Mouse (Mus musculus) retina, embryonic 14.5 days (tissue): ENCODE results near the gene Tmem50b.

ENCODE experiments used
- DNase-seq: peaks from one replicate; pipeline ENCODE4 v3.0.0-alpha.2; 2015; ENCODE audit warnings: low spot score

Tmem50b gene

DNA sequence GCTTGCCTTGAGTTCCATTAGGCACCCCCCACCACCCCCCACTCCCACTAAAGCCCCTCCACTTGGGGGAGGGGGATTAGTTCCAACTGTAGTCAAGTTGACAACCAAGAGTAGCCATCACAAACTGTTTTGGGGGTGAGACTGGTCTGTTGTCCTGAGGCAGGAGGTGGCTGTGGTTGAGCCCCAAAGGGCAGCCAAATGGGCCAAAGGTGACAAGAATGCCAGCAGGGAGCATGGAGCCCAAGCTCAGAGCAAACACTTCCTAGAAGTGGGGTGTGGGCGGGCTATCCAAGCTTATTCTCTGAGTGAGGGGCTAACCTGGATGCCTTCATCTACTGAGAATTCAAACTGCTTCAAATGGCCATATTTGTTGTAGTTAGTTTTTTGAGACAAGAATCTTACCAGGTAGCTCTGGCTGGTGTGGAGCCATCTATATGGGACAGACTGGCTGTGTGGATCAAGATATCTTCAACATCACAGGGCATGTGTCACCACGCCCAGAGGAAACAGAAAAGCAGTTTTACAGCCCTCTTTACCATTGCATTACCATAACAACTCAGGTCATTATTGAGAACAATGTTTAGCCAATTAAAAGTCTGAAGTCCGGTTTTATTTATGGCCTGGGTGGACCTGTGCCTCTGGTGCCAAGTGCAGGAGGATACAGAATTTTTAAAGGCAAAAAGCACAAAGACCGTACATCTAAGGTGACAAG, 32.9 kb downstream of the Tmem50b start:
- no peak for DNase-seq

DNA sequence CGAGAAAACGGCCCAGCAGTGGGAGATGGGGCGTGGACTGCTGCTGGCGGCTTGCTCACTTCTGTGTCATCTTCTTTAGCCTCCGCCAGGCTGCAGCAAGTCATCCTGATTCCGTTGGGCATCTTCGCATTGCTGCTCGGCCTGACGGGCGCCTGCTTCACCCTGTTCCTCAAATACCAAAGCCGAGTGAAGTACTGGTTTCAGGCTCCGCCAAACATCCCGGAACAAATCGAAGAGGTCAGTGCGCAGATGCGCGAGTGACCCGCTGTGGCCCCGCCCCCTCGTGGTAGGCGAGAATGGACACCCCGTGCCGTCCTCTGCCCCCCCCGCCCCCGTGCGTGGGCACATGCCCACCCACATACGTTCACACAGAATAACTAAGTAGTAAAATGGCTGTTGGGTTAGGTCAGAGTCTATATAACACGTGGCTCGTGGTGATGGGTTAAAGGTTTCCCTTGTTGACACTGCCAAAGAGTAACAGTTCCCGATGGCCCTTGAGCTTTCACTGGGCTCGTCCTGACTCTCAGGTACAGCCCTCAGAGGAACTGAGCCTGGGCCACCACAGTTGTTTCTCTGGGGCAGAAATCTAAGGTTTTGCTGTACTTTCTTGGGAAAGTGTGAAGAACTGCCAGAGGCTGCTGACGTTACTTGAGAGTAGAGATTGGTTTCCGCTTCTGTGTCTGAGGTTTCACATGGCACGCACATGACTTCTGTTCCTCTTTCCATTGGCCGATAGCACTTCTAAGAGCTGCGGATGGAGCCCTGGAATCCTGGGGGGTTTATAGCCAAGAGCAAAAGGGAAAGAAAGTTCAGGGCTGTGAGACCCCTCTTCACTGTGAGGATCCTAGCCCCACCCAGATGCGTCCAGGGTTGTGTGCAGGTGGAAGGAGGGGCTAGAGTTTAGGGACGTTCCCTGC, 35.8 kb downstream of the Tmem50b start:
- DNase-seq, result no peak

DNA sequence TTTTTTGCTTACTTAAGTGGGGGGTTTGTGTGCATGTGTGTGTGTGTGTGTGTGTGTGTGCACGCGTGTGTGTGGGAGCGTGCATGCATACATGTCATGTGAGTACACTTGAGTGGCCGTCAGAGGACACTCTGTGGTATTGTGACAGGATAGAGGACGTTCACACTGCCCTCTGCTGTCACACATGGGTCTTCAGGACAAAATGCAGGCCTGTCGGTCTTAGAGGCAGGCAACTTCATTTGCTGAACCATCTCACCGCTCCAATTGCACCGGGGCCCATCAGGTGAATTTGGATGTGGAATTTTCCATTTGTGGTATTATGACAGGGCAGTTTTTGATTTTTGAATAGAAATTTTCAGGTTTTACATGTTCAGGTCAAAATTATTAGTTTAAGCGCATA, 36.5 kb downstream of the Tmem50b start:
- DNase-seq, result peak; percentile 68

DNA sequence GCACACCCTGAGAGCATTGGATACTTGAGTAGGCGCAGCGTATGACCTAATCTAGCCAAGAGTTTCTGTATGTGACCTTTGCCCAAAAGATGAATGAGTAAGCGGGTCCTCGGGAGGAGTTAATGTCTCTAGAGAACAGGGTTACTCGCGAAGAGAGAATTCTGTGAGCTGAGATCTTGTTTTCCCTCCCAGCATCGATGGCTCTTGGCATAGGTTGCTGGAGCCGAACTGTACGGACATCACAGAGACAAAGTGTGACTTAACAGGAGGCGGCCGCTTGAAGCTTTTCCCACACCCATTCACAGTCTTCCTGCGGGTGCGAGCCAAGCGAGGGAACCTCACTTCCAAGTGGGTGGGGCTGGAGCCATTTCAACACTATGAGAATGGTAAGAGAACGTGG, 39.9 kb downstream of the Tmem50b start:
- no peak for DNase-seq

DNA sequence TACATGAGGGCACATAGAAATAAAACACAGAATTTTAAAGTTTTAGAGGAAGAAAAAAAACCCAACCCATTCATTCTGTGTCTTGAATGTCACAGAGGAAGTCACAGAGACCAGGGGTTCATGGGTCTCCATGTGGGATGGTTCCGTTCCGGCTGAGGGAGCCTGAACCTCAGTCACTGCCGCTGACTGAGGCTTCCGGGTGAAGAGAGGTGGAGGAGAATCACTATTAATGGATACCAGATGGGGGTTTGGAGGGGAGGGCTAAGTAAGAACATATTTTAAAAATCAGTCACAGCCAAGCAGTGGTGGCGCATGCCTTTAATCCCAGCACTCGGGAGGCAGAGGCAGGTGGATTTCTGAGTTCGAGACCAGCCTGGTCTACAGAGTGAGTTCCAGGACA, 40.4 kb downstream of the Tmem50b start:
- DNase-seq, result no peak

DNA sequence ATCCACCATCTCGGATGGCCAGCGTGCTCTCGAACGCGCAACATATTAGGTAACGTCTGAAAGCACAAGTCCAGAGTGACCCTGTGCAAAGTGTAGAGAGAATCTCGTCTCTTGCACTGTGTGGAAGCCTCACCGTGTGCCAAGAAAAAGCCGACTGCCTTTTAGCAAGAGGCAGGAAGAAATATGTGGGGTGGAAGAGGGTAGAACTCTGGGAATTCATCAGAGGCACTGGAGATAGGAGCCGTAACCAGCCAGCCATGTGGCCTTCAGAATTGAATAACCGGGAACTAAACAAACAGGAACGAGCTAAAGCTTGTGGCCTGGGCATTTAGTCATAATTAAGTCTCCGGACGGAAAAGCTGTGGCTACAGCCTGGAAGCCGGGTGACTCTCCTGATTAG, 40.9 kb downstream of the Tmem50b start:
- DNase-seq, result no peak

DNA sequence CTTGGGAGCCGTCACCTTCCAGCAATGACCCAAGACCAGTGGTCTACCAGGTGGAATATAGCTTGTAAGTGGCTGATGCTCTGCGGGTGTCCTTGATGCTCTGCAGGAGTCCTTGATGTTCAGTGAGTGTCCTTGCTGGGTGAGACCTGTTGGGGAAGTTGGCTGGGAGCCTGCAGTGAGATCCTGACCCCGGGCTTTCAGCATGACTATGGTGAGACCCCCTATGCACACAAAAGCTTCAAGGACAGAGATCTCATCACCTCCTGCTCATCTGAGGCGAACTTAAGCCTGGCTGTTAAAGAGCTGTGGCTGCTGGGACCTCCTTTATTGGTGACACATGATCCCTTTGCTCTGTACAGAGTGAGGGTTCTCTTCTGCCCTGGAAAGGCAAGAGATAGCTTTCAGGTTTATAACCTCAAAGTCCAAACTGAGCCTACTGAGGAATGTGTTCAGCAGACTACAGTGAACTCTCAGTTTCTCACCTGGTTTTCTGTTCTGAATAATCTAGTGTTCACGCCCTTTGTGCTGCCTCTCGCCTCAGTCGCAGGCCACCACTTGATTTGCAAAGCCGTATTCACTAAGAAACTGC, 42.5 kb downstream of the Tmem50b start:
- no peak for DNase-seq

DNA sequence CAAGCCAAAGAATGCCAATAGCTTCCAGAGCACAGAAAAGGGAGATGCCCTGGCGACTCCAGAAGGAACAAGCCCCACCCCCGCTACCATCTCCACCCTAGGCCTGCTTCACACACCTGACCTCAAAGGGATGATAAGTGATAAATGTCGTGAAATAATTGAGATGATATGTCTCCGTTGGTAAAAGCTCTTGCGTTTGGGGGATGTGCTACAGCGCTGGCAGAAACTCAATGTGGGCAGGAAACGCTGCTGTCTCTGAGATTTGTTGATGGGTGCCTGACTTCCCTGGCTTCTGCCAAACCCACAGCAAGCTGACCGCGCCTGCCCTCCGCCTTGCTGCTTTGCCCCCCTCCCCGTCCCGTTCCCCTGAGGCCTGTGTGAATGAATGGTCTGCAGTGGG, 44.0 kb downstream of the Tmem50b start:
- no peak for DNase-seq

DNA sequence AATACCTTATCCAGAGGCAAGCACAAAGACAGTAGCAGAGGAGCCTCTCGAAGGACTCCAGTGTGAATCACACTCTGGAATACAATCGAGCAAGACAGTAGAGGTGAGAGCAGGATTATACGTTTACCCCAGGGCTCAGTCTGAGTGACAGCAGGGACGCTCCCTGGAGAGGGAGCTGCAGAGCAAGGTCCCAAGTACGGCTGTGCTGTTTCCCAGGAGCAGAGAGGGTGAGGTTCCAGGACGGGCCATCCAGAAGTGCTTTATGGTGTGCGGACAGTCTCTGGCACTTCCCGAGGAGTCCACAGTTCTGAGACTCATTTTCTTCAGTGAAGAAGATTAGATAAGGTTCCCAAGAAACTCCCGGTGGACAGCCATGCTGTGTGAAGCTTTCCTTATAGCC, 45.5 kb downstream of the Tmem50b start:
- no peak for DNase-seq

DNA sequence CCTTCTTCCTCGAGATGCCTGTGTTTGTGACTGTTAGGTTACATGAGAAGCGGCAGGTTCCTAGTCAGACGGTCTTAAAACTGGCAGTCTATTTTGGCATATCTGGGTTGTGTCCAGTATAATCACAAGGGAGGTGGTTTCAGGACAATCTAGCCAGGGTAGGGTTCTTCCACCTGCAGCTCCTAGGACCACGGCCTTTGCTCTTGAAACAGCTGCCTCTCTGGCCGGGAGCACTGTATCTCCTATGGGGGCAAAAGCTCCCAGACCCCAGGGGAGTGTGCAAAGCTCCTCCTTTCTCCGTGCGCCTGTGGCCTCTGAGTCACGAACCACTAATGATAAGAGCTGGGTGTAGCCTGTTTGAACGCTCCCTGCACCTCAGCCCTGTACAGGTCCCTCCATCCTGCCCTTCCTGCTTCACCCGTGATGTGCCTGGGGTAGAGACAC, 46.5 kb downstream of the Tmem50b start:
- DNase-seq, result no peak

DNA sequence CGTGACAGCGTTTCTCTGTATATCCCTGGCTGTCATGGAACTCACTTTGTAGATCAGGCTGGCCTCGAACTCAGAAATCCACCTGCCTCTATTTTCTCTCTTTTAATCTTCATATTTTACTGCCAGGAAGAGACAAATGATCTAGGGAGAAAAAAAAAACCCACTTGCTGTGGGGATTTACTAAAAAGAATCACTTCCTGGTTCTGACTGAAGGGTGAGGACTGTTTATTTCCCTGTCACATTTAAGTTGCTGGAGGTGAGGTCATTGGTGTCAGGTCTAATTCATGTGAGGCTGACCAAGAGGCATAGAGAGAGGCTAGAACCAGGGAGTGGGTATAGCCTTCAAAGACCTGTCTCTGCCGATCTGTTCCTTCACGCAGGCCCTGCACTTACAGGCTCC, 48.0 kb downstream of the Tmem50b start:
- no peak for DNase-seq

DNA sequence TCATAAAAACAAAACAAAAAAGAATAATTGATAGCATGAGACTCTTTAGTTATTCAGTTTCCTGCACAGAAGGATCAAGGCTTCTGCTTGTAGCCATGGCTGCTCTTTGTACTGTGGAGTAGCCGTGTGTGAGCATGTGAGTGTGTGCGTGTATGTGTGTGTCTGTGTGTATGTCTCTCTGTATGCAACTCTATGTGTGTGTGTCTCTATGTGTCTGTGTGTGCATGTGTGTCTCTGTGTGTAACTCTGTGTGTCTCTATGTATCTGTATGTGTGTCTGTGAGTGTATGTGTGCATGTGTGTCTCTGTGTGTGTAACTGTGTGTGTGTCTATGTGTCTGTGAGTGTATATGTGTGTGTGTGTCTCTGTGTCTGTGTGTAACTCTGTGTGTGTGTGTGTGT, 48.6 kb downstream of the Tmem50b start:
- no peak for DNase-seq

DNA sequence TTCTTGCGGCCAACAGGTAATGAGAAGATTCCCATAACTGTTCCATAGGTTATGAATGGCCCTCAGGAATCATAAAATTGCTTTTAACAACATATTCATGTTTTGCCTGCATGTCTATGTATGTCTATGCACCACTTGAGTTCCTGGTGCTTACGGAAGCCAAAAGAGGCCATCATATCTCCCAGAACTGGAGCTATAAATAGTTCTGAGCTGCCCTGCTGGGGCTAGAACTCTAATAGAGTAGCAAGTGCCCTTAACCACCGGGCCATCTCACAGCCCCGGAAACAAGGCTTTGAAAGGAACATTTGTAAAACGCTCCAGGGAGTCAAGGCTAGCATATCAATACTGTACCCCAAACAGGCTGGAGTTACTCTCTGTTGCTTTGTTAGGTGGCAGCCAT, 49.0 kb downstream of the Tmem50b start:
- no peak for DNase-seq

DNA sequence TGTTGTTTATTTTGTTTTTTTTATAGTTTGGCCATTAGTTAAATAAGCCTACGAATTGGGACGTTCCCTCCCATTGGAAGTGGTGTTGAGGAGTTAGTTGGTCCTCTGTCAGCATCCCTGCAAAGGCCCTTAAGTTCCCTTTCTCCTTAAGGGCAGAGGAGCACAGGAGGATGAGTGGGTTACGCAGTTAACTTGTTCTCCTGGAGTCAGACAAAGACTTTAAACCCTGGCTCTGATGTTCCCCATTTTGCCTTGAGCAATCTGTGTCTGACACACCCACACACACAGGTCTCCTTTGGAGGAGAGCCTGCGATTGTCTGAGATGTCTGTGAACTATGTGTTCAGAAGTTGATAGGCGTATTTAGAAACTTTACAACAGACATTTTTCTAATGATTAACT, 49.6 kb downstream of the Tmem50b start:
- no peak for DNase-seq

DNA sequence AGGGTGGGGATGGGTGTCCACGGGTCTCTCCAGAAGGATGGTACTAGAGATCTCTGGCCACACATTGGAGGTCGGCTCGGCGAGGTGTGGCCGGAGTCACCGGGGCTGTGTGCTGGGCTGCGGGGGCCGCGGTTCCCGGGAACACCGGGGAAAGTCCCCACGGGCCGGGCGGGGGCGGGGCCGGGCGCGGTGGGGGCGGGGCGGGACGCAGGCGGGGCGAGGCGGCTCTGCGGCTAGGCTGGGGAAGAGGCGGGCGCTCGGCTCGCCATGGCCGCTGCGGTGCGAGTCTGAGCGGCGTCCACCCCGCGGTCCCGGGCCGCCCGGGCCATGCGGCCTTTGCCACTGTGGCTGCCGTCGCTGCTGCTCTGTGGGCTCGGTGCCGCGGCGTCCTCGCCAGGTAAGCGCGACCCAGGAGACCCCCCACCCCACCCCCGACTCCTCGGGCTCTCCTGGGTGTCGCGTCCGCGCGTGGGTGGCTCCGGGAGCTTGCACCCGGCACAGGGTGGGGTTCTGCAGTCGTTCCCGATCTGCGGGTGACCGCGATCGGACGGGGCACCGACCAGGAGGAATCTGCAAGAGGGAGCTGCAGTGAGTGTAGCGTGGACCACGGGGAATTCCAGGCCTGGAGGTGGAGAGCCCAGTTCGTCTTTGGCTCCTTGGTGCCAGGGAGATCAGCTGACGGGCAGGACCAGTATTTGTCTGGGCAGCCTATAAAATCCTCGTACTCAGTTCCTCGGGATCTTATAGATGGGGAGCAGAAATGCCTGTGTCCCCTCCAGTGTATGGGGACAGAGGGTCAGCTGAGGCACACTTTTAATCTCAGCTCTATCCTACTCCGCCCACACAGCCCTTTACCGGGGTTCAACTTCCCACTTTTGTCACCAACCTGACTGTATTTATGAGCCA, 50.5 kb downstream of the Tmem50b start, which contains the start of gene Ifngr2:
Gene Ifngr2 (plus strand): TSS at position 237 of the 906 bp plus-strand sequence.
- peak; percentile 62 for DNase-seq

DNA sequence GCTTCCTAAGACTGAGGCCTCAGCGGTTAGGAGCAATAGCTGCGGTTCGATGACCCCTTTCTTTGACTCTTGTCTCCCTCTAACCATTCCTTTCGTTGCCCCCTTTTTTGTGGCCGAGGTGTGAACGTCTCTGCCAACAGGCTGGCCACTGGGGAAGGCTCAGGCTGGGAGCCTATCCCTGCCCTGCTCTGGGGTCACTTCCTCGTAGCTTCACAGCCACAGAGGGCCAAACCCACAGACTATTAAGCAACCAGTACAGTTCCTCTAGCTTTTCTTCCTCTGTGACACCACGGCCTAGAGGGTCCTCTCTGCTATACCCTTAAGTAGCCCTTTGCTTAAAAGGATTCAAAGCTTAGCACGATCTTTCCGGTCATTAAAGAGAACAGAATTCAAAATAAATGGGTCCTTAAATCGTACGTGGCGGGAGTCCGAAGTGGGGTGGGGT, 51.2 kb downstream of the Tmem50b start:
- peak; percentile 31 for DNase-seq

DNA sequence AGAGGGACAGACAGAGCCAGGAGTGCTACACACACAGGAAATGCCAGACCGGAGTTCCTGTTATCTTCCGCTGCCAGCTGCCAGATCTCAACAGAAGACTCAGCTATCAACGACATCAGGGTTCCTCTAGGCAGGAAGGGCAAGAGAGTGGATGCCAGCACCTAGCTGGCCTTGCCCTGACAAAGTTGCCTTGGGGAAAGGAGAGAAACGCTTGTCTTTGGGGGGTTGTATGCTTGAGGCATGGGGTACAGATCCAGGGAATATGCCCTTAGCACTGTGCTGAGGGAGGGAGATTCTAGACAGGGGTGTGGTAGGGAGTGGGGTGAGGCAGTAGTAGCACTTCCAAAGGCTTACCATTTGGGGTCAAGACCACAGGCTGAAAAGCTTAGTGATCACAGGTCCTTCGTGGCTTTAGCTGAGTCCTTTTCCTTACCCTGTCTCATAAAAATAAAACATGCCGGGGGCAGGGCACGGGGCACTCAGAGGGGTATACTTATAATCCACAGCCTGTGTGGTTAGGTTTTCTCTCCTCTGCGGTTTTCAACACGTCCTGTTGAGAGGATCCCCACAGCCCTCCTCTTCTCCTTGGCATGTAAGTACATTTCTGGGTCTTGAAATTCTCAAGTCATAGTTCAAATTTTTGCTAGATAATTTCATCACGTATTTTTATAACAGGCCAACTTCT, 51.9 kb downstream of the Tmem50b start:
- no peak for DNase-seq

DNA sequence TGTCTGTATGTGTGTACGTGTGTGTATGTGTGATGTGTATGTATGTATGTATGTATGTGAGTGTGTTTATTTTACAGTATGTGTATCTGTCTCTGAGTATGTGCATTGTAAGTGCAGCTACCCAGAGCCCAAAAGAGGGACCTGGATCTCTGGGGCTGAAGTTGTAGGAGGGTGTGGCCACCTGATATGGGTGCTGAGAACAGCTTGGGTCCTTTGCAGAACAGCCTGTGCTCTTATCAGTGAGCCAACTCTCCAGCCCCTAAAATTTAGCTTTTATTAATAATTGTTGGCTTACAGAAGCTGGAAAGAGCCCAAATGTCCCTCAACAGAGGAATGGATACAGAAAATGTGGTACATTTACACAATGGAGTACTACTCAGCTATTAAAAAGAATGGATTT, 54.0 kb downstream of the Tmem50b start:
- DNase-seq, result no peak

DNA sequence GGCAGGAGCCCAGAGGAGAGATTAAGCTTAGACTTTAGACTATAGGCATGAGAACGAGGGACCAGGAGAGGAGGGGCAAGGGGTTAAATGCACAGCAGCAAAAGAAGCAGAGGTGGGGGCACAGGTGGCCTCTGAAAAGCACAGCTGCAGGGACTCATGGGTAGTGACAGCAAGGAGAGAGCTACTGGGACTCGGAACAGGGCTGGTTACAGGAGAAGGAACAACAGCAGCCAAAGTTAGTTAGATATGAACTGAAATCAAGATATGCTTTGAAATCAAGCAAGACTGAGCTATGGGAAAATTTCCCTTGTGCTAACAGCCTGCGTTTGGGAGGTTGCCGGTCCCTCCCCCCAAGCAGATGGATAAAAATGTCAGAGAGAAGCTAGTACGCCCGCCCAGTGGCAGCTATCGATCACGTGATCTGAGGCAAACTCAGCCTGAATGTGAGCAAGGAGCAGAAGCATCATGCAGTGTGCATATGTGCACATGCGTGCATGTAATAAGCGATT, 56.0 kb downstream of the Tmem50b start:
- peak; percentile 54 for DNase-seq

DNA sequence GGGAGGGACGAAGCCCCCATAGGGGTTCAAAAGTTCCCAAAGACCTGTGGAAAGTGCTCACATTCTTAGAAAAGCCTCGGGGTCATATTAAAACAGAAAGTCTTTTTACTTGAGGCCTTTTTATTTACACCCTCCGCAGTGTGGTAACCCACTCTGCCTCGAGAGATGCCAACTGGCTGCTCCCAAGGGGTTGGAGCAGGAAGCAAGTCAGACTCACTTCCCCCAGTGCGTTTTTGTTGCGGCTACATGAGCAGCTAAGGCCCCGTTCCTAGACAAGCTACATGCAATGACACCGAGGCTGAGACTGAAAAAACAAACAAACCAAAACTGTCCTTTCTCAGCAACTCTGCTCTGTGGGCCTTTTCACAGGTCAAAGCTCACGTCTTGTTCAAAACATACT, 59.1 kb downstream of the Tmem50b start:
- no peak for DNase-seq

DNA sequence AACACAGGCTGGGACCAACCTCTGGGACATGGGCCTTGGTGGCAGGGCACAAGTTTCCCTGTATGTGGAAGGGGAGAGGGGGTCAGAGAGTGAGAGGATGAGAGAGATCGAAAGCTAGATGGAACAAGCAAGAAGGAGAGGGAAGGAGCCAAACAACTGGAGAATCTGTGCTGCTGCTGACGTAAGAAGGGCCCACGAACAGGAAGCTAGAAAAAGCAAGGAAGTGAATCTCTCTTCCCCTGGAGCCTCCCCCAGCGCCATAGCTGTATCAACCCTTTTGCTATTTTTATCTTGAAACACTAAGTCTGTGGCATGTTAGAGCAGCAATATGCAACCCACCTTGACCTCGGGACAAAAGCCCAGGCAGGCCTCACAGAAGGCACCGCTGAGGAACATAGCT, 59.5 kb downstream of the Tmem50b start:
- DNase-seq, result no peak
